Mouse (Mus musculus) mouse trophoblast stem cell (cell line): ENCODE data around the gene Spock1.

ENCODE experiments used
- in situ Hi-C, 2 experiments: fragments of 300-500 bp; cut with MseI, MboI; formaldehyde crosslinking; loops; 2 replicates in 1 of 2; 3 replicates in 1 of 2; pipeline ENCODE4 v1.15.1; 2025

Spock1 gene

GRCm38 (mm10) chr13:57659872-57660271 is 248.3 kb downstream of the Spock1 start:
- in situ Hi-C loops = no loop called here

DNA sequence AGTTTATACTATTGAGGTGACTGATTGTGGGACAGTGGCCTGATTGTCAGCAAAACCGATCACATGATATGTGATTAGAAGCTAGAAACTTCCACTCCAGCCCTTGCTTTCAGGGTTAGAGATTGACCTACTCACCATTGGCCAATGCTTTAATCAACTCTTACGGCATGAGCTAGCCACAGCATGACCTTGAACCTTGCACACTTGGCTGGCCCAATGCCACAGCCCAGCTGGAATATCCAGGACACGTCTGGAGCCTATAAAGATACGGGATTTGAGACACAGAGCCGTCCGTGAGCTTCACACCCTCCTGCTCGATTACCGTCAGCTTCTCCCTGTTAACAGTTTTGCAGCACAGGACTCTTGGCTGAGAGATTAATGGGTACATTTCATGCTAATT is 251.5 kb downstream of the Spock1 start:
- in situ Hi-C loops = no loop called here

DNA sequence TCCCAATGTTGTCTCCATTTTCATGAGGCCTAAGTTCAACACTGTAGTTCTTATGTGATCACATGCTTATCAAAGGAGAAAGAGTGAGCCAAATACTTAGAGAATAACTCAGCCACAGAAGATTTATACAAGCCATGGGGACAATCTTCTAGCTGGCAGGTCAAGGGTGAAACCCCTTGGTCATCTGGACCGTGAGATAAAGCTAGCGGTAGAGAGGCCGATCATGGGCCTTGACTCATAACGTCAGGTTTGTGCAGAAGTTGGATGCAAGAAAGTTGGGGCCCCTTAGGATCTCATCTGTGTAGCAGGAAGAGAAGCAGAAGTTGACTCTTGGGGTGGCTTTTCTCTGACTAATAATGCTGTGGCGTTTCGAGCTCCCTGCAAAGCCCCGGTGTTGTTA is 253.8 kb downstream of the Spock1 start:
- in situ Hi-C loops = no loop called here

DNA sequence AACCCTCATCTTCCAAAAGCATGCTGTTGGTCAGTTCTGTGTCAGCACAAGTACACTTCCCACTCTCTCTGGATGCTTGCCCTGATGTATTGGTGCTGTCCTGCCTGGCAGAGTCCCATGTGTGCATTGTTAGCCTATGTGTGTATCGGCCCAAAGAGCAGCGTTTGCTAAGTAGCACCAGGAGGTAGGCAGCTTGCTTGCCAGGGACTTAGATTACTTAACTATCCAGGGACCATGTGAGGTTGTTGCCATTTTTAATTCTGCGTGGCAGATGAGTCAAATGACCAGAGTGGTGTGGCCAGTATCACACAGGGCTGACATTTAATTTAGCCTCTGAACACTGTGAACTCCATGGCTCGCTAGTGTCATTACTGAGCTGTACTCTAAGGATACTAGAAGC is 256.9 kb downstream of the Spock1 start:
- in situ Hi-C loops = no loop called here

DNA sequence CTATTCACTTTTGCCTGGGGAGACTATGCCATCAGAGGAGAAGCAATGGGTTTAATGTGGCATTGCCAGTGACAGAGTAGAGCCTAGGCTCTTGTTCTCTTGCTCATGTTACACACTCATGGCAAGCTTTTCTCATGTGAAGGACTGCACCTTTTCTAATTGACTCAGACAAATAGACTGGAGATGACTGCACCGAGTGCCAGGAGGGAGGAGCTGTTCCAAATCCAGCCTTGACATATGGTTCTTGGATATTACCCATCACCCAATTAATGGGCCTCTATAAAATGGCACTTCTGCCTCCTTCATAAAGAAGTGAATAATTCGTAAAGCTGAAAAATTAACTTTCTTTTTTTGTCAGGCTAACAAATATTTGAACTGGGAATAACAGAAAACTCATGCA is 259.3 kb downstream of the Spock1 start:
- in situ Hi-C loops = no loop called here

GRCm38 (mm10) chr13:57647456-57647855 is 260.7 kb downstream of the Spock1 start:
- in situ Hi-C loops = no loop called here

- in situ Hi-C loops = no loop called here
These were observed 265.1 kb downstream of the Spock1 start for GRCm38 (mm10) chr13:57643036-57643435.

DNA sequence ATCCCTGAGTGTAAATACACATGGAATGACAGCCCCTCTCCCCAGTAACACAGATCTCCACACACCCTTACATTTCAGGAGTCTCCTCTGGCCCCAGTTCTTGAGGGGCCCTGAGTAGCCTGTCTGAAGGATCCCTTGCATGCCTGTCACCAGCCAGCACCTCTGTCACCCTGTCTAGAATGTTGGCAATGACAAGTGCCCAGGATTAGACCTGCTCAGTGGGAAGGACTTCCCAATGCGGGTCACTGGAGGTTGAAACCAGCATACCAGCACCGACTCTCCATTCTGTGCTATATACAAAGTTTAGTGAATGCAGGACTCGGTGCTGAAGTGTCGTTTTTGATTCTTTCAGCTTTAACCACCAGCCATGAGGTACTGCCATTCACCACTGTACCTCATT is 266.5 kb downstream of the Spock1 start:
- in situ Hi-C loops = no loop called here

DNA sequence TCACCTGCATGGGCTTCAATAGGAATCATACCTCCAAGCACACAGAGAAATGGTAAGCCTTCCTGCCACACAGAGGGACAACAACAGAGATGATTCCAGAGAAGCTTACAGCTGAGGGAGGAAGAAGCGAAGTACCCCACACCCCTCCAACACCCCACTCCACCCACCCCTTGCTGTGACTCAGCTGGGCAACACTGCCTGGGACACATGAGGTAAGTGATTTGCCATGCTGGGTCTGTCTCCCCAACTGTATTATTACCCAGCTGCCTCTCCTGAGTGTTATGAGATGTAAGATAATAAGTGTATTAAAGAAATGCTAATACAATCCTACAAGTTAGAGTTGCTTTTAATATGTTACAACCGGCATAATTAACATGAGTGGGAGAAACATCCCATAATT is 267.2 kb downstream of the Spock1 start:
- in situ Hi-C loops = no loop called here

DNA sequence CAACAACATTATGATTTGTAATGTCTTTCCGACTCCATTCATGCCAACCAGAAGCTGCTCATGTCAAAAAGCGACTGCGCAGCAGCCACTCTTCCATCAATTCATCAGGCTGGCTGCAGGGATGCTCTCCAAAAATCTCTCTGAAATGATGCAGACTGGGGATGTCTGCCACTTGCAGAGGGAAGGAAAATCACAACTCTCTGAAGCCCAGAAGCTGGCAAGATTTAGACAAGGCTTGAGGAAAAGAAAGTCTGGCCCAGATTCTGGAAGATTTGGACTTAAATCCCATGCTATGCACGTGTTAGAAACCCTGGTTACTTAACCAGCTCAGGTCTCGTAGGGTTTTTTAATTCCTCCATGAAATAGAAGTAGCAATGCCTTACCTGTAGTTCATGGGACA is 269.3 kb downstream of the Spock1 start:
- in situ Hi-C loops = no loop called here

DNA sequence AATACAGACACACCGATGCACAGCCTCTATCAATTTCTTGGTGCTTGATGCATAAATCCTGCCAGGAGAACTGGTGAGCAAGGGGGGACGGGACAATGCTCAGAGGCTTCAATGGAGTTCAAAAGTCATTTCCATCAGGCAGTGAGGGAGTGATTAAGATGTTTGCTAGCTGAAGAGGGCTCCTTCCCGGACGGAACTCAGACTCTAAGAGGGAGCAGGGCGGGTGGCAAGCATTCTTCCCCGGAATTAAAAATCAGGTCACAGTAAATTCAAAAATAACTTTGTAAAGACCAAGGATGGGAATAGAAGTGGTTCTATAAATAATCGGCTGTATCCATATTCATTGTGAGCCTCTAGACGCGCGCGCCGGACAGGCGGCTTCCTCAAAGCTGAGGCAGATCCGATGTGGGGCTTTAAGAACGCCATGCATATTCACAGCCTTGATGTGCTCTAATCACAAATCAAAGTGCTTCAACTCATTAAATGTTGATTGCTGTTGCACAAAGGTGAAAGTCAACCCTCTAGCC is 270.5 kb downstream of the Spock1 start:
- in situ Hi-C loops = no loop called here

GRCm38 (mm10) chr13:57637080-57637572 is 271.0 kb downstream of the Spock1 start:
- in situ Hi-C loops = no loop called here

DNA sequence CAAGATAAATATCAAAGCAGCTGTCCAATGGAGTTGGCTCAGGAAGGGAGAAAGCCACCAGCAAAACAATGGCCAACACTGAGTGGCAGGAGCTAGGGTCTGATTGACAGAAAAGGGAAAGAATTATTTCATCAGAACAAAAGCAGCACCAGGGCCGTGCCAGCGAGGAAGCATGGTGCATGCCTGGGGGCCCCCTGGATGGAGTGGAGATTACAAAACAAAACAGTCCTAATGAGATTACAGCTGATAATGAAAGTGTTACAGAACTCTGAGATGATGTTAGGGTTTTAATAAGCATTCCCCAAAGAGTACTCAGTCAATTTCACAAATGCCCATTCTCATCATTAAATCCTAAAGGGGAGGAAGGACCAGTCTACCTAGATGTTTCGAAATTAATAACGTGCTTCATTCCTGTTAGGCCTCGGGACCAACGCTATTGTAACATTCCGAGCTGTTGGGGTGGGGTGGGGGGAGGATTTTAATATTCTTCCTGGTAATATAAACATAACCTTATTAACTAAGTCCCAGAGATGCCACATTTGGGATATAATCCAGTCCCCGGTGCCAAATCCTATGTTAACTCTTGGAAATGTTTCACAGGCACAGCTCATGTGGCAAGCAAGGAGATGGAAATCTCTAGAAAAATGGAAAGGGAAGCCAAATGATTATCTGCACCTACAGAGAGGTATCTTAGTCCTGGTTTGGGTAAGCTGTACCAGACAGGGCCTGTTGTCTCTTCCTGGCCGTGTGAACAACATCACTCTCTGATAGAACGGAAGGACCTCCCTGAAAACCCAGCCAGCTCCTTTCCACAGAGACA is 271.7 kb downstream of the Spock1 start:
- in situ Hi-C loops = no loop called here

DNA sequence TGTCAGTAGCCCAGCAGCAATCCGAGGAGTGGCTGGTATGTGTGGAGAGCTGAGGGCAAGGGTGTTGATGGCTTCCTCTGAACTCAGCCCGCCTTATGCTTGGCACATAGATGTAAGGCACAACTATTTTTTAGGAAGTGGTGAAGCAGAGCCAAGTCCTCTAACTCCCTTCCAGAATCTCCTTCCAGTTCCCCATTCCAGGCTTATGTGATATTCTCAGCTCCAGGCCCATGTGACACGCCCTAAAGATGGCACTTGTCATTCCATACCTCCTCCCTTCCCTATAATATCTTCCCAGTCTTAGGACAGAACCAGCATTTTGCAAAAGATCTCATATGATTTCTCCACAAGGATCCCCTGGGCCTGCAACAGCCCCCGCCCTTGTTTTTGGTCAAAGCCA is 277.6 kb downstream of the Spock1 start:
- in situ Hi-C loops = no loop called here

DNA sequence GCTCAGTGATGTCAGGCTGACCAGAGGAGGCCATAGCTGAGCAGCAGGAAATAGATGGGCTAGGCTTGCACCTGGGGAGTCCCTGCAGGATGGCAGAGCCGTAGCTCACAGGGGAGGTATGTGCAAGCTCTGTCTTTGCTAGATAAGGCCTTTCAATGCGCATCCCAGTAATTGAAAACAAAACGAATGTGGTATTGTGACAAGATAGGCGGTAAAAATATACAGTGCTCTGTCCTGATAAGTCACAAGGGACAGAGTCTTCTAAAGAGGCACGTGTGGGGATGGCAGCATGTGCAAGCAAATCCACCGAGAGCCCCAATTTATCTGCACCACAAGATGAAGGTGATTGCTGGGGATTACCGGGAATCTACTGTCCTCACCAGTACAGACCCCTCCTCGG is 279.9 kb downstream of the Spock1 start:
- in situ Hi-C loops = no loop called here

GRCm38 (mm10) chr13:57626434-57626833 is 281.7 kb downstream of the Spock1 start:
- in situ Hi-C loops = no loop called here

DNA sequence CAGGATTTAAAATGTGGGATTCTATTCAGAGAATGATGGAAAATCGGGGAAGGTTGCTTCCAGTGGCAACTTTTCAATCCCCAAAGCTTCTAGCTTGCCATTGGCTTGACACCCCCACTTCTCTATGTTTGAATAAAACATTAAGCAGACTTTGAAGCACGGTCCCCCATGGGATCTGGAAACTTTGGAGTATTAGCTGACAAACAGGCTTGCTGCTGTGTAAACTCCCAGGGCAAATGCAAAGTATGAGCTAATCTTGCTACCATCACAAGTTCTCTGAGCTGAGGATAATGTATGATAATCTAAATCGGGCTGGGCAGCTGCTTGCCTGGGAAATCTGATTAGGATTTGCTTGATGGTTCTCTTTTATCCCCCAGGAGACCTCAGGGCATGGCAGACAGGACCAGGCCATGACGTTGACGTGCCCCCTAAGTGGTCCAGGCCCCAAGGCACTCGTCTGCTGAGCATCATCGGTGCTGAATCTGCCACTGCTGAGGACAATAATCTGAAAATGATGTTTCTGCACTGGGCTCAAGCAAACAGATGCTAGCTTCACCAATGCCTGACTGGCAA is 284.1 kb downstream of the Spock1 start:
- in situ Hi-C loops = no loop called here

DNA sequence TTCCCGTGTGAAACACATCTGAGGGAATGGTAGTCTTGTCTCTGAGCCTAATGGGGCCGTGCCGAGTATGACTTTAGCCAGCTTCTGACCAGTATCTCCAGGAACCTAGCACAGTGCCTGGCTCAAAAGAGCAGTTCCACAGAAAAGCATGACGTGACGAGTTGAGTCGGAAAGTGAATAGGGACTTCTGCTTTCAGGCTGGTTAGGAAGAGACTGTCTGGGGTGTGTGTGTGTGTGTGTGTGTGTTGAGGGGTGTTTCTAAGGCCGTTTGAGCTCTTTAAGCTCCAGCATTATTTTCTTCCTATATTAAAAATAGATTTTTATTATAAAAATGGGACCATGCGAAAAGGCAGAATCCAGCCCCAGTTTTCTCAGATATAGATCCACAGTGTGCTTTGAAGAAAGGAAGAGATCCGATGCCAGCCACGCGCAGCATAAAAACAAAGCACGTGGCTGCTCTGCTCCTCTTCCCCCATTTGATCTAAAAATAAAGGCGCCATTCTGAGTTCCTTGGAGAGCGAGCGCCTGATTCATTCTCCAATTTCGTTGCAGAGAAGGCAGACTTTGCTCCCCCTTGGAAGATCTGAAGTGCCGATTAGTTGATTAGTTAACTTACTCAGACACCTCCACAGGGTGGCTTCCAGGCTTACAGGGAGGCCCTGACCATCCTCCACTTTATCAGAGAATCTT is 288.9 kb downstream of the Spock1 start:
- in situ Hi-C loops = no loop called here

GRCm38 (mm10) chr13:57611326-57612171 is 296.6 kb downstream of the Spock1 start:
- in situ Hi-C loops = no loop called here

DNA sequence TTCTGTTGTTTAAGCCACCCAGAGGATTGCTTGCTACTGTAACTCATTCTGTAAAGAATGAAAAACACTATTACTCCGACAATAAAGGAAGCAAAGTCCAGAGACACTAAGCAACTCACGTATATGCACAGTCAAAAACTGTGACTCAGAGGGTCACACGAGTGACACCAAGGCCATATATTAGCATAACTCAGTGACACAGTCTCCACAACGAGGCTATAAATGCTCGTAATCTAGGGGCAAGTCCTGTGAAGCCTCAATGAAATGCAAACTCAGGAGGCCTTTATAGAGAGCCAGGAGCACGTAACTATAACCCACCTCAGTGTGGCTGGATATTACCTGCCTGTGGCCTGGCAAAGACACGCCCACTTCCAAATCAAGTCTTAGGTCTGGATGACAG is 298.2 kb downstream of the Spock1 start:
- in situ Hi-C loops = no loop called here

DNA sequence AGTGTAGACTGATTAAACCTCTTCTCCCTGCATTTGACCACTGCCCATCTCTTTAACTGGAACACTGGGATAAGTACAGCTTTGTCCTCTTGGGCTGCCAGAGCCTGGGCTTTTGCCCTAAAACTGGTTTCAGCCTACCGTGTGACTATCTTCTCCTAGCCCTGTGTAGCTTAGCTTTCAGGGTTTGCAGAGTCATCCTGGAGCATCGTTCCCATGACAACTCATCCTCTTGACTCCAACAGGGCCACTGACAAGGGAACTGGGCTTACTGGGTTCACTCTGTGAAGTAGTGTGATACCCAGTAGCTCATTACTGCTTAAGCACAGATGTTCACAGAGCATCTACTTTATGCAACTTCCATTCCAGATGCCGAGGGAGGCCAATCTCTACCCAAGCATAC is 303.7 kb downstream of the Spock1 start:
- in situ Hi-C loops = no loop called here

DNA sequence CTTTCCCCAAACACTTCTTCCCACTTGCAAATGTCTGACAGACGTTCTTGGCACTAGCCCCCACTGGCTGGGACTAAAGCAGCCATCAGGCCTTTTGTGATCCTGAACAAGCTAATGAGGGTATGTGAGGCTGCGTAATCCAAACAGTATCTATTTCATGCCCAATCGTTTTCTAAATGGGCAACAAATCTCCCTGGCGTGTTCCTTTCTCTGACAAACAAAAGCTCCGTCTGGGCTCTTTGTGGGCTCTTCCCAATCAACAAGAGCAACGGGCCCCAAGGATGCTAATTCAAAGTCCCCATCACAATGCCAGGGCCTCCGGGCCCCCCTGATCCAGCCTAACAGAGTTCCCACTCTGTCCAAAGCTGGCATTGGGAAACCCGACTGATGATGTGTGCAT is 304.9 kb downstream of the Spock1 start:
- in situ Hi-C loops = no loop called here
